Mouse (Mus musculus): ENCODE data around the gene Zfp512b.

Gene Zfp512b

GRCm38 (mm10) chr2:181589732-181590105, 2.9 kb downstream of the Zfp512b start:
- no peak for DNase-seq (ENCODE audit: low read depth)

GRCm38 (mm10) chr2:181589011-181589731, 3.4 kb downstream of the Zfp512b start:
- no peak for DNase-seq (ENCODE audit: low read depth)

DNA sequence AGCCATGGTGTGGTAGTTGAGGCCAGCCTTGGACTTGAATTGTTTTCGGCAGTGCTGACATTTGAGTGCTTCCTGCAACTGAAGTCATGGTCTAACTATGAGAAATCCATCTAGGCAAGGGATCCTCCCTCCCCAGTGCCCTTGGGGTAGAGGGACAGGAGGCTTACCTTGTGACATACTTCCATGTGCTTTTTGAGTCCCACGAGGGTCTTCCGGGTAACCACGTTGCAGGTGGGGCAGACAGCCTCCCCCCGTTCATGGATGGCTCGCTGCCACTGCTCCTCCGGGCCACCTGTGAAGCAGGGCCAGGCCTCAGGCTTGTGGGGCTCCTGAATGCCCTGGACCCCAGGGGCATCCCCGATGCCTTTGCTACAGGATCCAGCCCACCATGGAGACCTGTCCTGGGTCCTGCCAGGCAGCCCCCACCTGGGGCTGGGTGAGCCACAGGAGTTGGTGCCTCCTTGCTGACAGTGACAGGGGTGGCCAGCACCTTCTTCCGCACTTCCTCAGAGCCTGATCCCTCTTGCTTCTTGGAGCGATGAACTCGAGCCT, 4.3 kb downstream of the Zfp512b start:
- no peak for DNase-seq (ENCODE audit: low read depth)

DNA sequence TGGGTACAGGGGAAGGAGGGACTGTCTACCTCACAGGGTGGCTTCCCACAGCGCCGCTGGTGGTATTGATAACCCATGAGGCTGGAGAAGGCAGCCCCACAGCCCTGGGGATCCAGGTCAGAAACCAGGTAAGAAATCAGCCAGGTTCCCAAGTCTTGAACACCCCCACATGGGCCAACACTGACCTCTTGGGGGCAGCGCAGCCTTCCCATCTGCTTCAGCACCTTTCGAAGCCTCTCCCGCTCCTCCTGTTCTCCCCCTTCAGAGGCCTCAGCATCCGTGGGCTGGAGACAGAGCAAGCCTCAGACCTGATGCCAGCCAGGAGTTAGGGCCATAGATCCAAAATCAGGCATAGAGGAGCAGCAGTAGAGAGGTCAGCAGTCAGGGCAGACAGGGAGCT, 4.8 kb downstream of the Zfp512b start:
- DNase-seq (ENCODE audit: low read depth) = no peak

- no peak for DNase-seq (ENCODE audit: low read depth)
These were observed 6.5 kb downstream of the Zfp512b start for GRCm38 (mm10) chr2:181586124-181586523.

GRCm38 (mm10) chr2:181585506-181585905, 7.1 kb downstream of the Zfp512b start:
- DNase-seq (ENCODE audit: low read depth) = no peak

DNA sequence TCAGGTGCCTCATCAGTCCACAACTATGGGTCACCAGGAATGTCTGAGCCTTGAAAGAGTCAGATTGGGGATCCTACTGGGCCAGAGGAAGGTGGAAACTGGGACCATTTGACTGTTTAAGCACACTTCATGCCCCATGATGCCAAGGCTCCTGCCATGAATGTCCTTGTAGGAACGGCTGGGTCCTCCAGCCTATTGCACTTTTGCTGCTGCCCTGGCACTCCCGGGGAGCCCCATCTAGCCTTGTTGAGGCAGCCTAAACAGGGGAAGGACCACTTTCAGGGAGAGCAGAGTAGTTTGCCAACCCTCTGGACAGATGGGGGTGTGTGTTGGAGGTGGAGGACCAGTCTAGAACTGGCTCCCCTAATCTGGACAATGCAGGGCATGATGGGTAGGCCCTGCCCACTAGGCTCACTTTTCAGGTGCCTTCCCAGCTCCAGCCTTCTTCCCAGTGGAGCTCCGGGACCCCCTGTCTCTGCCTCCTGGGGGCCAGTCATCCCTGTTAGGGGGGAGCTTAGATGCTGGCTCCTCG, 8.1 kb downstream of the Zfp512b start, which contains the start of gene Uckl1:
Gene Uckl1 (minus strand): TSS at position 482 of the 532 bp plus-strand sequence.
- DNase-seq (ENCODE audit: low read depth) = no peak

DNA sequence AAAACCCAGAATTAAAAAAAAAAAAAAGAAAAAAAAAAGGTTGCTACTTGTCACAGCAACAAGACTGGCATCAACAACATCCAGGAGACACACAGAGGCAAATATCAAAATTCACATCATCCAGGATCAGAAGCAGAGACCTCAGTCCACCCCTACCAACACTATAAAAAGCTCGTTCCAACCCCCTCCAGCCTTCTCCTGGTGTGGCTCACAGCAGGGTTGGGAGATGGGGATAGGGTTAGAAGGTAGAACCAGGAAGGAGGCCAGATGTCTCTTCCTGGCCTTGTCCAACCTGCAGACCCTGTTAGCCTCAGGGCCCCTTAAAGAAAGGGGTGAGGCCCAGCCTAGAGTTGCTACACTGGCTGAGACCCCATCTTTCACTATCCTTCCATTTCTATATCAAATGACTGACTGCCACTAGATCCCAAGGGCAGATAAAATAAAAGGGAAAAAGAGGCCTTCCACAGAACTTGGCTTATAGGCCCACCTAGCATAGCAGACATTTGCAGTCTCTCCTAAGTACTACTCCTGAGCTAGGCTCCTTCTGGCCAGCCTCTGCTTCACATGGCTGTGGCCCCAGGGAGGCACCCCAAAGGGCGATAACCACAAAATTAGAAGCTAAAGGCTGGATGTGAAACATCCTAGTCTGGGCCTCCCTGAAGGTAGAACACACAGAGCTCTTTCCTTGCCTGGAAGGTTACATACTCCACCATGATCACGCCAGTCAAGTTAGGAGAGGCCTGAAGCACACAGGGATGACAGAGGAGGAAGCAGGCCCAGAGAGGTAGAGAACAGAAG, 8.9 kb downstream of the Zfp512b start:
- DNase-seq (ENCODE audit: low read depth) = no peak

DNA sequence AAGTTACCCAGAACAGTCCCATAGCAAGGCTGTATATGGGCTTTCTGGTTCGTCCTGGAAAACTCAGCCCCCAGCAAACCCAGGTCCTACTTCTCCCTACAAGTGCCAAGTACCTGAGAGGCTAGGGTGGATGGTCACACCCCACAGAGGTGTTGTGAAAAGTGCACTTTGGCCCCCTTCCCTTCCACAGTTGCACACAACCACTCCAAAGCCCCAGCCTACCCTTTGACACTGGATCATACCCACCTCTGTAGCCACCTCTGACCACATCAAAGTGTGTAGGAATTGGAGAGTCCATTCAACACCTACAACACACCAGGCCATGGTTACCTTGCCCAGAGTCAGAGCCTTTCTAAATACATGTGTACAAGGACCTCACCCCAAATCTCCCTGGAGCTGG, 9.7 kb downstream of the Zfp512b start:
- no peak for DNase-seq (ENCODE audit: low read depth)

GRCm38 (mm10) chr2:181582358-181582757, 10.2 kb downstream of the Zfp512b start:
- no peak for DNase-seq (ENCODE audit: low read depth)

GRCm38 (mm10) chr2:181581402-181582120, 11.0 kb downstream of the Zfp512b start:
- peak; percentile 75 for DNase-seq (ENCODE audit: low read depth)

GRCm38 (mm10) chr2:181581016-181581401, 11.6 kb downstream of the Zfp512b start:
- peak; percentile 97 for DNase-seq (ENCODE audit: low read depth)

- DNase-seq (ENCODE audit: low read depth) = no peak
These were observed 12.4 kb downstream of the Zfp512b start for GRCm38 (mm10) chr2:181580131-181580772.

GRCm38 (mm10) chr2:181579681-181580080, 12.9 kb downstream of the Zfp512b start:
- DNase-seq (ENCODE audit: low read depth) = no peak

DNA sequence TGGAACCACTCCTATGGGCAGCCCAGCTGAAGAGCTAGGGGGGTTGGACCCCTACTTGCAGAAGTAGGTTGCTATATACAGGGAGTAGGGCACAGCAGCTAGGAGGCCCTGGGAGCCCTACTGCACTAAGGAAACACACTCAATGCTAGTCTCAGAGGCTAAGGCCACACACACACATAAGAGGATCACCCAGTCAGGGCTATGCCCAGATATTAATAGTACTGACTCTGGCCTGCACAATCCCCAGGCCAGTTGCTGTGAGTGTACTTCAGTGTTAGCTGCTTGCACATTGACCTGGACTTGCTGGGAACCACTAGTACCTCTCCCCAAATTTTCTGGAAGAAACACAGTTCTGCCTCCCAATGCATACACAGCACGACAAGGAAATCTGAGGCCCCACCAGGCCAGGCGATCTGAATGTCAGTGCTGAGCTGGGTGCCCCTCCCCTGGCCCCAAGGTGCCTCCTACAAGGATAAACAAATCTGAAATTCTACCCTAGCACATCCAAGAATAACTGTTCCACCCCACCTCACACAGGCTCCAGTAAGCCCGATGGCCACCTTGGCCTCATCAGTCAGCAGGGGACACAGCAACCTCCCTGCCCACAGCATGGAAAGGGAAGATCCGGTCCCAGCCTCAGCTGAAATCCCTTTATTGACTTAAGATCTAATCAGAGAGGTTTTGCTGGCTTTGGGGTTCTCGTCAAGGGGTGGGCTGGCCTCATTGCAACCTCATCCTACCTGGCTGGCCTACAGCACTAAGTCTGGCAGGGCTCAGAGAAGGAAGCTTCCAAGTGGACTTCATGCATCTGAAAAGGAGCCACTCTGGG, 13.6 kb downstream of the Zfp512b start:
- no peak for DNase-seq (ENCODE audit: low read depth)

DNA sequence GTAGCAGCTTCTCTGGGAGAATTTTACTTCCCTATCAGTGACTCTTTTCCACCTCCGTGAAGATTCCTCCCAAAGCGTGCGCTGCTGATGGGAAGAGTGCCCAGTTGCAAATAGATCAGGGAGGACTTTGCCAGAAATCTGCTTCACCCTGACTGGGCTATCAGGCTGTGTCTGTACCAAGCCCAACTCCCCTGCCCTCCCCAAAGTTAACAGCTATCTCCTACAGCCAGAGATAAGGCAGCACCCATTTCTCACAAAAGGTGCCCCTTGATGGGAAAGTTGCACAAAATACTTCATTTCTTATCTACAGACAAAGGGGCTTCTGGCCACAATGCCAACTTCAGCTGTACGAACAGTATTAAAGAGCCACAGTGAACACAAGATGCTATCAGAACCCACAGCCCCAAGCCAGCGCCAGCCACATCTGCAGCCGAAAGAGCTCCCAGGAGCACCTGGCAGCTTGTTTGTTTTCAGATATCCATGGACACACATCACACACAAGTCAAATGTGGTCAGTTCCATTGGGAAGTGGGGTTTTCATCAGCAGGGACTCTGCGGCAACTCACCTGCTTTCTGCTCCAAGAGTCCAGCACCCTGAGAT, 14.5 kb downstream of the Zfp512b start:
- DNase-seq (ENCODE audit: low read depth) = no peak

- DNase-seq (ENCODE audit: low read depth) = no peak
These were observed 15.5 kb downstream of the Zfp512b start for GRCm38 (mm10) chr2:181577126-181577525.

DNA sequence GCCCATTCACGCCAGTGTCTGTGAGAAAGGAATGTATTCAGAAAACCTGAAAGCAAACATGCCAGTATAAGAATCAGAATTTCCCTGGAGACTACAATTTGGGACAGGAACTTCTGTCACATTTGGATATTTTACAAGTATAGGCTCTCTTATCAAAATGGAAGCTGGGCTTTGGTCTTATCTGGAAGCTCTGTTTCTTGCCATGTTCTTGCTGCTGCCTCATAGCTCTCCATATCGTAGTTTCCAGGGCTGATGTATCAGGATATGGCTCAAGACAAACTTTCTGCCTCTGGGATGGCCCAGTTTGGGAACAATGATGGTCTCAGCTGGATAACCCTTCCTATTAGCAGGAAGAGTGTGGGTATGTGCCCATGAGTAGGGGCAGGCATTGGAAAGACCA, 16.0 kb downstream of the Zfp512b start:
- no peak for DNase-seq (ENCODE audit: low read depth)

GRCm38 (mm10) chr2:181574921-181575545, 17.6 kb downstream of the Zfp512b start:
- DNase-seq (ENCODE audit: low read depth) = no peak

GRCm38 (mm10) chr2:181573961-181574360, 18.6 kb downstream of the Zfp512b start:
- no peak for DNase-seq (ENCODE audit: low read depth)

Data from 416B (cell line).